Mouse (Mus musculus) ES-E14 (cell line): Measurements from ENCODE around the gene Htr2b. TPM values are rescaled to one million over a fixed set of nuclear protein-coding genes. Genes with fewer than 3 reads are reported as not detected.

Experiments
- DNase-seq: peaks from one replicate; pipeline ENCODE4 v3.0.0-alpha.2; 2013; ENCODE audit warnings: low read depth, low spot score
- H3K27ac ChIP-seq: 2 replicates; pipeline ENCODE4 v1.5.1; 2012; ENCODE audit warnings: low read depth, mild to moderate bottlenecking, low read length, moderate library complexity, mixed read lengths; ENCODE audit not compliant: poor library complexity, insufficient read depth, severe bottlenecking
- H3K36me3 ChIP-seq: 2 replicates; pipeline ENCODE4 v1.6.1; 2012; ENCODE audit warnings: mild to moderate bottlenecking, low read length, moderate library complexity, mixed read lengths; ENCODE audit not compliant: control insufficient read depth, poor library complexity, insufficient read depth, severe bottlenecking
- H3K4me1 ChIP-seq, 2 experiments: fragments of 150-350 bp in 1 of 2; sonication (generic) in 1 of 2; 2 replicates each; pipeline ENCODE4 v1.6.1; 2012; ENCODE audit warnings: low read length in 2 of 2, mild to moderate bottlenecking in 1 of 2, mixed read lengths in 1 of 2; ENCODE audit not compliant: control insufficient read depth in 2 of 2, insufficient read depth in 2 of 2, poor library complexity in 1 of 2
- H3K4me3 ChIP-seq, 2 experiments: fragments of 150-350 bp in 1 of 2; sonication (generic) in 1 of 2; 2 replicates each; pipeline ENCODE4 v1.5.1; 2012; ENCODE audit warnings: low read length in 2 of 2, low read depth in 1 of 2, mild to moderate bottlenecking in 1 of 2, mixed read lengths in 1 of 2; ENCODE audit not compliant: insufficient read depth in 1 of 2, poor library complexity in 1 of 2, severe bottlenecking in 1 of 2
- H3K9ac ChIP-seq: 2 replicates; pipeline ENCODE4 v1.6.1; 2012; ENCODE audit warnings: low read depth, mild to moderate bottlenecking, low read length, mixed read lengths; ENCODE audit not compliant: poor library complexity, insufficient read depth, severe bottlenecking
- H3K9me3 ChIP-seq: fragments of 150-350 bp; sonication (generic); 2 replicates; pipeline ENCODE4 v1.6.1; 2012; ENCODE audit warnings: low read depth, mild to moderate bottlenecking, low read length; ENCODE audit not compliant: control insufficient read depth, insufficient read depth
- CHD2 ChIP-seq: IDR thresholded peaks from 2 replicates; pipeline ENCODE4 v1.6.1; 2014; ENCODE audit warnings: mild to moderate bottlenecking, low read depth, low read length, inconsistent platforms
- HCFC1 ChIP-seq: IDR thresholded peaks from 2 replicates; pipeline ENCODE4 v1.6.1; 2012; ENCODE audit warnings: low read length, inconsistent platforms, borderline replicate concordance; ENCODE audit not compliant: insufficient read depth
- MAFK ChIP-seq: IDR thresholded peaks from 2 replicates; pipeline ENCODE4 v1.6.1; 2014; ENCODE audit warnings: mild to moderate bottlenecking, low read depth, low read length, inconsistent platforms; ENCODE audit not compliant: insufficient read depth
- ZC3H11A ChIP-seq: IDR thresholded peaks from 2 replicates; pipeline ENCODE4 v1.6.1; 2012; ENCODE audit warnings: low read depth, mild to moderate bottlenecking, inconsistent platforms, low read length, borderline replicate concordance
- ZNF384 ChIP-seq: IDR thresholded peaks from 2 replicates; pipeline ENCODE4 v1.6.1; 2012; ENCODE audit warnings: low read depth, low read length, inconsistent platforms
- in situ Hi-C, 2 experiments: fragments of 600-800 bp; cut with MboI; formaldehyde crosslinking; loops; one replicate each; pipeline ENCODE4 v1.15.1; 2025; ENCODE audit warnings: low sequenced_read_pairs in 2 of 2, inconsistent platforms in 1 of 2; ENCODE audit not compliant: unreplicated experiment in 2 of 2
- total RNA-seq: library from RNA; depleted of rRNA; stranded (reverse); fragments of 300-350 nt; gene quantifications from 2 replicates; pipeline ENCODE4 v1.2.3, GENCODE M21; 2012; rRNA removed

Gene Htr2b
- total RNA-seq, 1 experiment, result 0.13 TPM

- Histone ChIP-seq H3K9me3 (no peaks in the 10 kb centered on the region), H3K9ac (peak overlapping the region; percentile 44), H3K4me1 (peaks cover 2 to 15% of the 10 kb centered on the region in 2 experiments), H3K27ac (no peak overlapping the region), H3K36me3 (no peaks in the 10 kb centered on the region), H3K4me3 (peak overlapping the region; percentile 46 to 56)
- peak; percentile 48; the same call in 1 of the 2 replicates for TF ChIP-seq HCFC1
- TF ChIP-seq ZC3H11A, result peak; percentile 42; the same call in 1 of the 2 replicates
- TF ChIP-seq CHD2, result no peak
- 0 out of 2 replicates have a peak, but pooled peaks have one; percentile 5 for TF ChIP-seq MAFK
- TF ChIP-seq ZNF384, result 0 out of 2 replicates have a peak, but pooled peaks have one; percentile 33
- peak; percentile 98 for DNase-seq
- in situ Hi-C loops, result no loop called here
Measured at GRCm38 (mm10) chr1:86058856-86059769, 52.7 kb downstream of the Htr2b start.

- TF ChIP-seq HCFC1, result no peak
- DNase-seq, result no peak
- peaks cover 0 to 10% of the 10 kb centered on the region in 2 experiments; a peak in 2 of 4 replicates for H3K4me1 ChIP-seq
- in situ Hi-C loops, result no loop called here
- no peak overlapping the region for H3K4me3 ChIP-seq
- no peak overlapping the region for H3K27ac ChIP-seq
- H3K9me3 ChIP-seq, result no peaks in the 10 kb centered on the region
- no peaks in the 10 kb centered on the region for H3K36me3 ChIP-seq
- H3K9ac ChIP-seq, result no peak overlapping the region
Measured at GRCm38 (mm10) chr1:86056284-86056683, 55.5 kb downstream of the Htr2b start.

GRCm38 (mm10) chr1:86054943-86055342 is 56.8 kb downstream of the Htr2b start:
- H3K9ac ChIP-seq, result no peak overlapping the region
- H3K4me3 ChIP-seq, result no peak overlapping the region
- H3K4me1 ChIP-seq, result peaks cover 0 to 3% of the 10 kb centered on the region in 2 experiments; a peak in 1 of 4 replicates
- H3K36me3 ChIP-seq, result no peaks in the 10 kb centered on the region
- no peak overlapping the region for H3K27ac ChIP-seq
- H3K9me3 ChIP-seq, result no peaks in the 10 kb centered on the region
- in situ Hi-C loops, result no loop called here
- DNase-seq, result no peak
- TF ChIP-seq CHD2, result no peak
- no peak for TF ChIP-seq ZC3H11A
- TF ChIP-seq HCFC1, result no peak
- TF ChIP-seq ZNF384, result no peak
- no peak for TF ChIP-seq MAFK

DNA sequence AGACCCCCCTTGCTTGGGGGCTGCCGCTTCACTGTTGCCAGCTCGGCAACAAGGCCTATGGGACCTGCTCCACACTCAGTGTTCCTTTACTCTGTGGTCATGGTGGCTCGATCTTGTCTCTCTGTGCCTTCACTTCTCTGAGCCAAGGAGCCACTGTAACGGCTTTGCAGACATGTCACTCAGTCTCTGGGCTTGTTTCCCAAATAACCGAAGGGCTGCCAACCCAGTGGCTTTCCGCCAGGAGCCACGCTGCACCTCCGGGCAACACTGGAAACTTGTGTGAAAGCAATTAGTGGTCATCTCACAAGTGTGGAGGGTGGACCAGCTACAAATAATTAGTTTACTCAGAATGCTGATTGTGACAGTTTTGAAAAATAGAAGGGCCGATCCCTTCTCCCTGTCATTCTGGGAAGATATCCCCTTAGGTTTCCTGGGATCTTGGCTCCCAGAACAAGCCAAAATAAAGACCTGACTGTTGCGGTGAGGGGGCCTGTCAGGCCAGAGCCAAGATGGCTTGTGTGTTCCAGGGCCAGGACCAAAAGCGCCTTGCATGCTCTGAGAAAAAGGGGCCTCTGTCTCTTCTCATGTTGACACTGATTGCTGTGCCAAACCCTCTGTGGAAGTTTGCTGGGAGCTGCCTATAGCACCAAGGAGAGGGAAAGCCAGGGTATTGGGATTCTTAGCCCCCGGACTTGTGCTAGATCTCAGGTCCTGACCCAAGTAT is 58.4 kb downstream of the Htr2b start:
- in situ Hi-C loops, result no loop called here
- H3K4me1 ChIP-seq, result no peaks in the 10 kb centered on the region
- no peaks in the 10 kb centered on the region for H3K9me3 ChIP-seq
- no peak overlapping the region for H3K27ac ChIP-seq
- H3K4me3 ChIP-seq, result no peak overlapping the region
- no peak for DNase-seq
- no peaks in the 10 kb centered on the region for H3K36me3 ChIP-seq
- H3K9ac ChIP-seq, result no peak overlapping the region
- no peak for TF ChIP-seq ZC3H11A
- TF ChIP-seq HCFC1, result no peak
- no peak for TF ChIP-seq CHD2
- no peak for TF ChIP-seq MAFK
- no peak for TF ChIP-seq ZNF384

Other genes with a start within 250 kb of the Htr2b start
- gene Itm2c, start 217.7 kb downstream of the Htr2b start, total RNA-seq, result 82.9 and 114 TPM in 2 replicates
- gene 4933407L21Rik, start 183.5 kb downstream of the Htr2b start, total RNA-seq, result 0.09 TPM in 1 of 2 replicates, not detected in the other
- 0.11 and 0.18 TPM in 2 replicates for gene Gpr55, start 151.0 kb downstream of the Htr2b start, total RNA-seq
- not detected in 2 replicates for gene Spata3, start 95.2 kb downstream of the Htr2b start, total RNA-seq
- gene 2810459M11Rik, start 66.1 kb downstream of the Htr2b start, total RNA-seq, result 0.48 and 0.67 TPM in 2 replicates
- 114 and 177 TPM in 2 replicates for gene Psmd1, start 47.6 kb downstream of the Htr2b start, total RNA-seq
- gene Gm21972, start 21.7 kb upstream of the Htr2b start, total RNA-seq, result not detected in 2 replicates
- gene Armc9, start 42.8 kb upstream of the Htr2b start, total RNA-seq, result 12.6 TPM in 2 replicates
- gene B3gnt7, start 190.9 kb upstream of the Htr2b start, total RNA-seq, result 103 and 166 TPM in 2 replicates
- 496 and 529 TPM in 2 replicates for gene Ncl, start 247.4 kb upstream of the Htr2b start, total RNA-seq